Mouse (Mus musculus) thymus, adult 2 months (tissue): ENCODE data around the gene Cenpf. TPM values are rescaled to one million over a fixed set of nuclear protein-coding genes. Genes with fewer than 3 reads are reported as not detected.

ENCODE experiments used
- DNase-seq: peaks from one replicate; pipeline ENCODE4 v3.0.0; 2021
- H3K27ac ChIP-seq: fragments of 200-500 bp; 2 replicates; pipeline ENCODE4 v1.5.1; 2012; ENCODE audit warnings: low read length, control low read depth; ENCODE audit not compliant: control insufficient read depth, insufficient read depth
- H3K27me3 ChIP-seq: fragments of 200-500 bp; 2 replicates; pipeline ENCODE4 v1.6.1; 2012; ENCODE audit warnings: mild to moderate bottlenecking, low read length, moderate library complexity, mixed read lengths; ENCODE audit not compliant: control insufficient read depth, insufficient read depth
- H3K36me3 ChIP-seq: fragments of 200-500 bp; 2 replicates; pipeline ENCODE4 v1.6.1; 2012; ENCODE audit warnings: mild to moderate bottlenecking, low read length, moderate library complexity; ENCODE audit not compliant: control insufficient read depth, insufficient read depth
- H3K4me1 ChIP-seq: fragments of 200-500 bp; replicated peaks from 2 replicates; pipeline ENCODE4 v1.6.1; 2012; ENCODE audit warnings: low read length; ENCODE audit not compliant: control insufficient read depth, insufficient read depth
- H3K4me3 ChIP-seq: fragments of 200-500 bp; 2 replicates; pipeline ENCODE4 v1.5.1; 2012; ENCODE audit warnings: mild to moderate bottlenecking, low read length, control low read depth, moderate library complexity; ENCODE audit not compliant: control insufficient read depth, insufficient read depth
- CTCF ChIP-seq: fragments of 200-500 bp; IDR thresholded peaks from 2 replicates; pipeline ENCODE4 v1.5.1; 2012; ENCODE audit warnings: mild to moderate bottlenecking, control low read depth, low read length, moderate library complexity, borderline replicate concordance; ENCODE audit not compliant: control insufficient read depth, poor library complexity, insufficient read depth; ENCODE audit errors: extremely low read depth
- POLR2A ChIP-seq: fragments of 200-500 bp; IDR thresholded peaks from 2 replicates; pipeline ENCODE4 v1.6.1; 2012; ENCODE audit warnings: mild to moderate bottlenecking, low read length, control low read depth, moderate library complexity; ENCODE audit not compliant: control insufficient read depth, poor library complexity, insufficient read depth; ENCODE audit errors: extremely low read depth
- WGBS: fragments of 180-500 bp; shearing (Covaris S2); methylation state at CpG from one replicate; pipeline ENCODE4 v1.1.7; 2018; 5-methylcytosine and 5-hydroxymethylcytosine counted together
- polyA plus RNA-seq: library from polyadenylated mRNA; depleted of rRNA; stranded (reverse); fragments of >200 nt; gene quantifications from 2 replicates; pipeline ENCODE4 v1.2.3, GENCODE M21; 2012

The Cenpf gene
- polyA plus RNA-seq, 1 experiment = 10.3 TPM

GRCm38 (mm10) chr1:189618970-189619740 lies 68.7 kb downstream of the Cenpf start:
- H3K4me3 ChIP-seq = no peak overlapping the region
- no peak for TF ChIP-seq POLR2A
- no peak for TF ChIP-seq CTCF
- 74% methylated on average over 13 of the region's 13 CpGs for WGBS
- H3K4me1 ChIP-seq = no peaks in the 10 kb centered on the region
- no peaks in the 10 kb centered on the region for H3K27me3 ChIP-seq
- no peak overlapping the region for H3K27ac ChIP-seq
- H3K36me3 ChIP-seq = no peaks in the 10 kb centered on the region
- DNase-seq = no peak

- Histone ChIP-seq H3K27me3 (no peaks in the 10 kb centered on the region), H3K36me3 (no peaks in the 10 kb centered on the region), H3K4me1 (no peaks in the 10 kb centered on the region), H3K4me3 (no peak overlapping the region), H3K27ac (no peak overlapping the region)
- DNase-seq = no peak
- 93% methylated on average over 5 of the region's 5 CpGs for WGBS
- no peak for TF ChIP-seq POLR2A
- TF ChIP-seq CTCF = no peak
These were observed 70.5 kb downstream of the Cenpf start for GRCm38 (mm10) chr1:189617381-189617780.

- no peaks in the 10 kb centered on the region for H3K36me3 ChIP-seq
- no peak overlapping the region for H3K27ac ChIP-seq
- H3K27me3 ChIP-seq = no peaks in the 10 kb centered on the region
- no peak overlapping the region for H3K4me3 ChIP-seq
- H3K4me1 ChIP-seq = peaks cover 2% of the 10 kb centered on the region; the same call in 1 of the 2 replicates
- TF ChIP-seq POLR2A (no peak), CTCF (no peak)
- 90% methylated on average over 7 of the region's 7 CpGs for WGBS
- no peak for DNase-seq
These were observed 72.6 kb downstream of the Cenpf start for GRCm38 (mm10) chr1:189615246-189615645.

- WGBS = 37% methylated on average over 7 of the region's 7 CpGs
- Histone ChIP-seq H3K4me3 (no peak overlapping the region), H3K27me3 (no peaks in the 10 kb centered on the region), H3K27ac (no peak overlapping the region), H3K36me3 (no peaks in the 10 kb centered on the region), H3K4me1 (peaks cover 13% of the 10 kb centered on the region)
- TF ChIP-seq POLR2A (no peak), CTCF (no peak)
- DNase-seq = no peak
These were observed 74.8 kb downstream of the Cenpf start for GRCm38 (mm10) chr1:189613076-189613475.

GRCm38 (mm10) chr1:189611775-189612174 lies 76.1 kb downstream of the Cenpf start:
- Histone ChIP-seq H3K27ac (no peak overlapping the region), H3K36me3 (no peaks in the 10 kb centered on the region), H3K27me3 (no peaks in the 10 kb centered on the region), H3K4me3 (no peak overlapping the region), H3K4me1 (peaks cover 17% of the 10 kb centered on the region)
- DNase-seq = no peak
- TF ChIP-seq POLR2A = no peak
- no peak for TF ChIP-seq CTCF
- 93% methylated on average over 4 of the region's 4 CpGs for WGBS

- DNase-seq = peak; percentile 76
- Histone ChIP-seq H3K4me3 (no peak overlapping the region), H3K27ac (peak overlapping the region; percentile 9; the same call in 1 of the 2 replicates), H3K4me1 (peaks cover 17% of the 10 kb centered on the region), H3K27me3 (no peaks in the 10 kb centered on the region), H3K36me3 (no peaks in the 10 kb centered on the region)
- under 1% methylated on average over 5 of the region's 5 CpGs for WGBS
- TF ChIP-seq CTCF (no peak), POLR2A (no peak)
These were observed 79.2 kb downstream of the Cenpf start for GRCm38 (mm10) chr1:189608640-189609039.
